ENCODE assay signal across 8 mouse cellular contexts in the genomic region with DNA sequence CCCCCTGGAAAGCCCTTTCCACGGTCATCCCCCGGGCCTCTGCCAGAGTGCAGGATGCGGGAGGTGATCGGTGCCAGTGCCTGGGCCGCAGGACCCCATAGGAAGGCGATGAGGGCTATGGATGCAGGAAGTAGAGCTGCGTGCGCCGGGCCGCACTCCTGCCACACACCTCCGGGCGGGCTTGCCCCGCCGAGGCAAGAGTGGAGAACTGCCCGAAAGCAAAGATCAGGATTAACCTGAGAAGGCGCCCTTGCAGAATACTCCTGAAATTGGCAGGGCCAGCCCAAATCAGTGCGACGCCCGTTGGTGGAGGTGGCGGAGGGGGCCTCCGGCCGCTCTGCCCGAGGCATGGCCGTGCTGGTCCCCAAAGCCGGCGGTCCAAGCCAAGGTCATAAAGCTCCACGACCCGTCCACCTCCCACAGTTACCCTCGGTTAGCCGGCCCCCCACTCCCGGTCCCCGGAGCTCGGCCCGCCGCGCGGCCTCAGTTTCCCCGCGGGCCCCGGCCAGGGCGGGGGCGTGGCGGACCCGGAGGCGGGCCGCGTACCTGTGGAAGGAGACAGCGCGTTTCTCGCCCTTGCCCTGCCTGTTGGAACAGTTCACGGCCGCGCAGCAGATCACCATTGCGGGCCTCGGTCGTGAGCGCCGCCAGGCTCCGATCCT. TPM values are rescaled to one million over a fixed set of nuclear protein-coding genes. Genes with fewer than 3 reads are reported as not detected.
DNase-seq lines count a peak whose midpoint lies in the region; ATAC-seq and TF ChIP-seq lines count a peak whose summit lies in the region.

No protein-coding gene starts in this region.

- peak overlapping the region; percentile 84 for H3K9ac ChIP-seq in embryonic facial prominence, embryonic 11.5 days (replicated peaks; ENCODE audit: low read length)
- peak overlapping the region; percentile 87 for H3K9ac ChIP-seq in hindbrain, embryonic 11.5 days (ENCODE audit: low read depth, low read length)
- peak overlapping the region; percentile 91 for H3K9ac ChIP-seq in limb, embryonic 13.5 days
- H3K9ac ChIP-seq in midbrain, embryonic 13.5 days (replicated peaks): peak overlapping the region; percentile 86

- no peaks in the 10 kb centered on the region for H3K27me3 ChIP-seq in kidney, adult 2 months (replicated peaks; ENCODE audit: control insufficient read depth, insufficient read depth, low read length)
- no peaks in the 10 kb centered on the region for H3K27me3 ChIP-seq in G1E (ENCODE audit: insufficient read depth, low read length)
- no peaks in the 10 kb centered on the region for H3K27me3 ChIP-seq in embryonic facial prominence, embryonic 11.5 days (ENCODE audit: control insufficient read depth, insufficient read depth, low read length)
- H3K27me3 ChIP-seq in hindbrain, embryonic 11.5 days (ENCODE audit: control insufficient read depth, insufficient read depth, low read length): no peaks in the 10 kb centered on the region
- no peaks in the 10 kb centered on the region for H3K27me3 ChIP-seq in limb, embryonic 13.5 days
- no peaks in the 10 kb centered on the region for H3K27me3 ChIP-seq in midbrain, embryonic 13.5 days

- peak overlapping the region; percentile 60 for H3K27ac ChIP-seq in kidney, adult 2 months (ENCODE audit: insufficient read depth, low read depth, low read length)
- peak overlapping the region; percentile 75 for H3K27ac ChIP-seq in embryonic facial prominence, embryonic 11.5 days (replicated peaks; ENCODE audit: low read depth, low read length)
- H3K27ac ChIP-seq in hindbrain, embryonic 11.5 days (ENCODE audit: low read depth, low read length): peak overlapping the region; percentile 90
- H3K27ac ChIP-seq in limb, embryonic 13.5 days: peak overlapping the region; percentile 87
- H3K27ac ChIP-seq in midbrain, embryonic 13.5 days: peak overlapping the region; percentile 88

- H3K4me2 ChIP-seq in embryonic facial prominence, embryonic 11.5 days (ENCODE audit: low read depth, low read length): peak overlapping the region; percentile 88
- peak overlapping the region; percentile 88 for H3K4me2 ChIP-seq in hindbrain, embryonic 11.5 days (replicated peaks; ENCODE audit: low read depth, low read length)
- peak overlapping the region; percentile 85 for H3K4me2 ChIP-seq in limb, embryonic 13.5 days (replicated peaks)
- H3K4me2 ChIP-seq in midbrain, embryonic 13.5 days (replicated peaks): peak overlapping the region; percentile 93

- DNase-seq in kidney, adult 2 months: peak; percentile 43
- DNase-seq in kidney, postnatal 10 days: no peak
- peak; percentile 61 for DNase-seq in G1E (ENCODE audit: low spot score)
- peak; percentile 56 for DNase-seq in embryonic facial prominence, embryonic 11.5 days (ENCODE audit: low spot score)
- DNase-seq in hindbrain, embryonic 11.5 days (ENCODE audit: low spot score): peak; percentile 65

- no peaks in the 10 kb centered on the region; the same call in 1 of the 2 replicates for H3K36me3 ChIP-seq in kidney, adult 2 months (ENCODE audit: control insufficient read depth, insufficient read depth, low read length)
- peaks cover 42% of the 10 kb centered on the region for H3K36me3 ChIP-seq in G1E (replicated peaks)
- H3K36me3 ChIP-seq in embryonic facial prominence, embryonic 11.5 days (replicated peaks; ENCODE audit: control insufficient read depth, insufficient read depth, low read depth, low read length): peaks cover 6% of the 10 kb centered on the region
- no peaks in the 10 kb centered on the region for H3K36me3 ChIP-seq in hindbrain, embryonic 11.5 days (ENCODE audit: control insufficient read depth, insufficient read depth, low read length)
- peaks cover 17% of the 10 kb centered on the region for H3K36me3 ChIP-seq in limb, embryonic 13.5 days
- H3K36me3 ChIP-seq in midbrain, embryonic 13.5 days: peaks cover 16% of the 10 kb centered on the region

- WGBS in kidney, adult 2 months: under 1% methylated on average over 59 of the region's 59 CpGs
- WGBS in embryonic facial prominence, embryonic 11.5 days: under 1% methylated on average over 49 of the region's 59 CpGs
- WGBS in hindbrain, embryonic 11.5 days: under 1% methylated on average over 46 of the region's 59 CpGs
- WGBS in limb, embryonic 13.5 days: under 1% methylated on average over 59 of the region's 59 CpGs
- under 1% methylated on average over 59 of the region's 59 CpGs for WGBS in midbrain, embryonic 13.5 days

- no peak; the same call in 1 of the 2 replicates for ATAC-seq in G1E (ENCODE audit: extremely low read depth, insufficient number of reproducible peaks, low FRiP score, poor library complexity, severe bottlenecking)
- ATAC-seq in embryonic facial prominence, embryonic 11.5 days (replicated peaks; ENCODE audit: insufficient number of reproducible peaks, low FRiP score, low TSS enrichment, low read depth): peak; percentile 42
- peak; percentile 64 for ATAC-seq in hindbrain, embryonic 11.5 days (ENCODE audit: low FRiP score)
- peak; percentile 49; the same call in 1 of the 2 replicates for ATAC-seq in limb, embryonic 13.5 days (ENCODE audit: low FRiP score, low read depth)
- ATAC-seq in midbrain, embryonic 13.5 days: peak; percentile 60
- ATAC-seq in monocyte, adult 5-6 weeks (replicated peaks; ENCODE audit: insufficient number of reproducible peaks, low FRiP score, low TSS enrichment, poor library complexity, severe bottlenecking): no peak

- H3K4me1 ChIP-seq in kidney, adult 2 months (ENCODE audit: control insufficient read depth, insufficient read depth, low read length): peaks cover 8% of the 10 kb centered on the region; the same call in 1 of the 2 replicates
- peaks cover 49% of the 10 kb centered on the region for H3K4me1 ChIP-seq in G1E (ENCODE audit: insufficient read depth, low read depth, low read length)
- no peaks in the 10 kb centered on the region for H3K4me1 ChIP-seq in embryonic facial prominence, embryonic 11.5 days (ENCODE audit: control insufficient read depth, insufficient read depth, low read length)
- H3K4me1 ChIP-seq in hindbrain, embryonic 11.5 days (replicated peaks; ENCODE audit: control insufficient read depth, insufficient read depth, low read length): no peaks in the 10 kb centered on the region; the same call in 1 of the 2 replicates
- H3K4me1 ChIP-seq in limb, embryonic 13.5 days: peaks cover 23% of the 10 kb centered on the region
- peaks cover 35% of the 10 kb centered on the region for H3K4me1 ChIP-seq in midbrain, embryonic 13.5 days (replicated peaks)

- TF ChIP-seq POLR2A in kidney, adult 2 months (IDR thresholded peaks at IDR 0.05; ENCODE audit: low read depth, low read length): no peak

- no peaks in the 10 kb centered on the region for H3K9me3 ChIP-seq in G1E (replicated peaks)
- H3K9me3 ChIP-seq in embryonic facial prominence, embryonic 11.5 days (replicated peaks; ENCODE audit: control insufficient read depth, low read length): no peaks in the 10 kb centered on the region
- no peaks in the 10 kb centered on the region for H3K9me3 ChIP-seq in hindbrain, embryonic 11.5 days (ENCODE audit: control insufficient read depth, low read length)
- no peaks in the 10 kb centered on the region for H3K9me3 ChIP-seq in limb, embryonic 13.5 days
- no peaks in the 10 kb centered on the region for H3K9me3 ChIP-seq in midbrain, embryonic 13.5 days

- peak overlapping the region; percentile 80 for H3K4me3 ChIP-seq in kidney, adult 2 months (ENCODE audit: insufficient read depth, low read depth, low read length)
- peak overlapping the region; percentile 86 for H3K4me3 ChIP-seq in G1E (ENCODE audit: low read depth, low read length)
- peak overlapping the region; percentile 89 for H3K4me3 ChIP-seq in embryonic facial prominence, embryonic 11.5 days (ENCODE audit: low read depth, low read length)
- peak overlapping the region; percentile 94 for H3K4me3 ChIP-seq in hindbrain, embryonic 11.5 days (ENCODE audit: low read depth, low read length)
- H3K4me3 ChIP-seq in limb, embryonic 13.5 days: peak overlapping the region; percentile 98
- H3K4me3 ChIP-seq in midbrain, embryonic 13.5 days (replicated peaks): peak overlapping the region; percentile 96

- TF ChIP-seq CTCF in kidney, adult 2 months (conservative IDR thresholded peaks at IDR 0.05; ENCODE audit: insufficient read depth, insufficient read length, low read depth, low read length): no peak
- no peak for TF ChIP-seq CTCF in G1E (IDR thresholded peaks at IDR 0.05; ENCODE audit: low read depth, low read length)

RNA-seq across cellular contexts. Expression of gene Thap4, which starts 0.6 kb away (rescaled TPM):
- 181 and 226 TPM in 2 replicates for polyA plus RNA-seq in kidney, adult 2 months (2012; rRNA removed)
- total RNA-seq in G1E (2014; fragmentation: Nextera tagmentation) (30.3 and 39.4 TPM in 2 replicates), G1E (2017) (27.9 and 31.2 TPM in 2 replicates)
- 60.1 and 71.1 TPM in 2 replicates for polyA plus RNA-seq in G1E (2012)
- 45.3 and 45.5 TPM in 2 replicates for polyA plus RNA-seq in embryonic facial prominence, embryonic 11.5 days (2014; fragmentation: Nextera tagmentation; extraction: Ambion mirVana)
- polyA plus RNA-seq in hindbrain, embryonic 11.5 days (2014; fragmentation: Nextera tagmentation; extraction: Ambion mirVana): 34.3 and 43.0 TPM in 2 replicates
- 54.4 and 55.2 TPM in 2 replicates for polyA plus RNA-seq in limb, embryonic 13.5 days (2015; fragmentation: Nextera tagmentation; extraction: Ambion mirVana)
- polyA plus RNA-seq in midbrain, embryonic 13.5 days (2015; fragmentation: Nextera tagmentation; extraction: Ambion mirVana): 41.7 and 49.2 TPM in 2 replicates
- 6.8 to 26.3 TPM (median 11.5 TPM) in 3 replicates for total RNA-seq in monocyte, adult 5-6 weeks (2017)

RNA-seq across cellular contexts. Expression of gene Atg4b, which starts 2.7 kb away (rescaled TPM):
- 43.7 and 46.3 TPM in 2 replicates for polyA plus RNA-seq in kidney, adult 2 months (2012; rRNA removed)
- total RNA-seq in G1E (2014; fragmentation: Nextera tagmentation) (78.9 and 82.2 TPM in 2 replicates), G1E (2017) (82.0 and 91.0 TPM in 2 replicates)
- polyA plus RNA-seq in G1E (2012): 4.4 and 6.9 TPM in 2 replicates
- polyA plus RNA-seq in embryonic facial prominence, embryonic 11.5 days (2014; fragmentation: Nextera tagmentation; extraction: Ambion mirVana): 104 and 109 TPM in 2 replicates
- 89.7 and 101 TPM in 2 replicates for polyA plus RNA-seq in hindbrain, embryonic 11.5 days (2014; fragmentation: Nextera tagmentation; extraction: Ambion mirVana)
- polyA plus RNA-seq in limb, embryonic 13.5 days (2015; fragmentation: Nextera tagmentation; extraction: Ambion mirVana): 88.0 and 99.4 TPM in 2 replicates
- polyA plus RNA-seq in midbrain, embryonic 13.5 days (2015; fragmentation: Nextera tagmentation; extraction: Ambion mirVana): 107 and 109 TPM in 2 replicates
- 21.7 to 86.4 TPM (median 55.1 TPM) in 3 replicates for total RNA-seq in monocyte, adult 5-6 weeks (2017)

RNA-seq across cellular contexts. Expression of gene Dtymk, which starts 47.7 kb away (rescaled TPM):
- 34.7 and 36.7 TPM in 2 replicates for polyA plus RNA-seq in kidney, adult 2 months (2012; rRNA removed)
- total RNA-seq in G1E (2014; fragmentation: Nextera tagmentation): 291 and 319 TPM in 2 replicates
- total RNA-seq in G1E (2017): 414 and 485 TPM in 2 replicates
- 129 and 148 TPM in 2 replicates for polyA plus RNA-seq in G1E (2012)
- polyA plus RNA-seq in embryonic facial prominence, embryonic 11.5 days (2014; fragmentation: Nextera tagmentation; extraction: Ambion mirVana): 247 and 272 TPM in 2 replicates
- polyA plus RNA-seq in hindbrain, embryonic 11.5 days (2014; fragmentation: Nextera tagmentation; extraction: Ambion mirVana): 221 and 230 TPM in 2 replicates
- polyA plus RNA-seq in limb, embryonic 13.5 days (2015; fragmentation: Nextera tagmentation; extraction: Ambion mirVana): 251 and 255 TPM in 2 replicates
- 172 and 175 TPM in 2 replicates for polyA plus RNA-seq in midbrain, embryonic 13.5 days (2015; fragmentation: Nextera tagmentation; extraction: Ambion mirVana)
- 27.4 to 45.3 TPM (median 39.4 TPM) in 3 replicates for total RNA-seq in monocyte, adult 5-6 weeks (2017)

RNA-seq across cellular contexts. Expression of gene Ing5, which starts 49.7 kb away (rescaled TPM):
- 6.0 and 6.4 TPM in 2 replicates for polyA plus RNA-seq in kidney, adult 2 months (2012; rRNA removed)
- 21.4 and 43.3 TPM in 2 replicates for total RNA-seq in G1E (2014; fragmentation: Nextera tagmentation)
- total RNA-seq in G1E (2017): 32.0 and 41.4 TPM in 2 replicates
- 1.6 and 3.4 TPM in 2 replicates for polyA plus RNA-seq in G1E (2012)
- 18.1 and 20.6 TPM in 2 replicates for polyA plus RNA-seq in embryonic facial prominence, embryonic 11.5 days (2014; fragmentation: Nextera tagmentation; extraction: Ambion mirVana)
- polyA plus RNA-seq in hindbrain, embryonic 11.5 days (2014; fragmentation: Nextera tagmentation; extraction: Ambion mirVana): 14.7 and 15.0 TPM in 2 replicates
- 15.1 and 15.6 TPM in 2 replicates for polyA plus RNA-seq in limb, embryonic 13.5 days (2015; fragmentation: Nextera tagmentation; extraction: Ambion mirVana)
- 11.9 and 12.3 TPM in 2 replicates for polyA plus RNA-seq in midbrain, embryonic 13.5 days (2015; fragmentation: Nextera tagmentation; extraction: Ambion mirVana)
- total RNA-seq in monocyte, adult 5-6 weeks (2017): 31.0 to 39.7 TPM (median 38.6 TPM) in 3 replicates

Comparison
In these comparisons a context has a peak if more than half of its experiments do, and no peak if none do; other contexts are left out.
1. ATAC-seq: peak in embryonic facial prominence, embryonic 11.5 days (single experiment), hindbrain, embryonic 11.5 days (single experiment), limb, embryonic 13.5 days (single experiment) and midbrain, embryonic 13.5 days (single experiment); none in G1E (single experiment) and monocyte, adult 5-6 weeks (single experiment).
2. Peak in every context shown above with its lines, with median percentiles within 50 percentile points of each other: H3K27ac ChIP-seq, H3K4me3 ChIP-seq, H3K4me2 ChIP-seq and H3K9ac ChIP-seq.